Mouse (Mus musculus) neutrophil, adult 5-6 weeks (primary cell): ENCODE measurements around the gene Fbxw5. TPM values are rescaled to one million over a fixed set of nuclear protein-coding genes. Genes with fewer than 3 reads are reported as not detected.

Experiments
- ATAC-seq: fragments of 151-379, 151-347 bp; 2 replicates; pipeline ENCODE4 v1.8.0; 2017; ENCODE audit warnings: mild to moderate bottlenecking, moderate TSS enrichment; ENCODE audit not compliant: insufficient number of reproducible peaks, poor library complexity, low FRiP score, severe bottlenecking; ENCODE audit errors: extremely low read depth
- total RNA-seq: library from RNA; stranded (forward); fragments of 200-1000 nt; gene quantifications from 2 replicates; pipeline ENCODE4 v1.2.3, GENCODE M21; 2017

Fbxw5 gene
- total RNA-seq, 1 experiment from 2014 or later: 37.1 TPM

GRCm38 (mm10) chr2:25502726-25503125 lies 2.2 kb downstream of the Fbxw5 start:
- no peak for ATAC-seq

DNA sequence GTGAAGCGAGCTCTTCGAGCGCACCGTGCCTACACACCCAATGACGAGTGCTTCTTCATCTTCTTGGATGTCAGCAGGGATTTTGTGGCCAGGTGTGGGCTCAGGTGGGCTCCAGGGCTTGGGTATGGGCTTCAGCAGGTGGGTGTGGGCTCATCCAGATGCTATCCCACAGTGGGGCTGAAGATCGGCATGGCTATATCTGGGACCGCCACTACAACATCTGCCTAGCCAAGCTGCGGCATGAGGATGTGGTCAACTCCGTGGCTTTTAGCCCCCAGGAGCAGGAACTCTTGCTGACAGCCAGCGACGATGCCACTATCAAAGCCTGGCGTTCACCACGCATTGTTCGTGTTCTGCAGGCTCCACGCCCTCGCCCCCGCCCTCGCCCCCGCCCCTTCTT lies 4.0 kb downstream of the Fbxw5 start:
- no peak for ATAC-seq

- no peak for ATAC-seq
Observed at GRCm38 (mm10) chr2:25505000-25505399, 4.5 kb downstream of the Fbxw5 start.

DNA sequence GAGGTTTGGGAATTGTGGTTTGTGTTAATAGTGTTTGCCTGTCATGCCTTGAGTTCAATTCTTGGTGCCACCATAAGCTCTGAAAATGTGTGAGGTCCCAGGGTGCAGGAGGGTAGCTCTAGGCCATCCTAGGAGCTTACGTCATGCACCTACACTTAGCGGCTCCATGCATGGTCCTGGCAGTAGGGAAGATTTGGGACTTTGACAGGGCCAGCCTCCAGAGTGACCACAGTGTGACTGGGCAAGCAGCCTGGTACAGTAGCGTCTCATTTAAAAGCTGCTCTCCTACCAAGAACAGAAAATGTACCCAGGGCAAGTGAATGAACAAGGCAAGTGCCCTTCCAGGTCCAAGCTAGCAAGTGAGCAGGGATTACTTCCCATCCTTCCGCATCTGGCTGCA lies 5.3 kb downstream of the Fbxw5 start:
- no peak for ATAC-seq

DNA sequence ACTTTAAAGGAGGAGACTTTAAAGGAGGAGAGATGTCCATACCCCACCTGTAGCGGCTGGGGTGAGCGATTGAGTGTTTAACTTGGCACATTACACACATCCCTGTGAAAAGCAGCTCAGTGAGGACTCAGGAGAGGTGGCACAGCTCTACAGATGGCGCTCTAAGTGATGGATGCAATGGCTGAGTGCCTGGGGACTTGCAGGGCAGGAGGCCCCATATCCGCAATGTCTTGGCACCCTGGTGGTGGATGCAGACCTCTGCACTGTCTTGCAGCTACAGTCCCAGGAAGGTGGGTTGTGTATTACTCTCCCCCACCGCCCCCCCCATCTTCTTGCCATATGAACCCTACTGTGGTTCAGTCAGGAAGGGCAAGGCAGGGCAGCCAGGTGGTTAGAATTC lies 6.4 kb downstream of the Fbxw5 start:
- ATAC-seq: no peak

GRCm38 (mm10) chr2:25509912-25510311 lies 9.4 kb downstream of the Fbxw5 start:
- ATAC-seq: 0 out of 2 replicates have a peak, but pooled peaks have one; percentile 27

- no peak for ATAC-seq
Observed at GRCm38 (mm10) chr2:25526510-25527302, 26.2 kb downstream of the Fbxw5 start.

- ATAC-seq: no peak
Observed at GRCm38 (mm10) chr2:25533707-25534106, 33.2 kb downstream of the Fbxw5 start.

DNA sequence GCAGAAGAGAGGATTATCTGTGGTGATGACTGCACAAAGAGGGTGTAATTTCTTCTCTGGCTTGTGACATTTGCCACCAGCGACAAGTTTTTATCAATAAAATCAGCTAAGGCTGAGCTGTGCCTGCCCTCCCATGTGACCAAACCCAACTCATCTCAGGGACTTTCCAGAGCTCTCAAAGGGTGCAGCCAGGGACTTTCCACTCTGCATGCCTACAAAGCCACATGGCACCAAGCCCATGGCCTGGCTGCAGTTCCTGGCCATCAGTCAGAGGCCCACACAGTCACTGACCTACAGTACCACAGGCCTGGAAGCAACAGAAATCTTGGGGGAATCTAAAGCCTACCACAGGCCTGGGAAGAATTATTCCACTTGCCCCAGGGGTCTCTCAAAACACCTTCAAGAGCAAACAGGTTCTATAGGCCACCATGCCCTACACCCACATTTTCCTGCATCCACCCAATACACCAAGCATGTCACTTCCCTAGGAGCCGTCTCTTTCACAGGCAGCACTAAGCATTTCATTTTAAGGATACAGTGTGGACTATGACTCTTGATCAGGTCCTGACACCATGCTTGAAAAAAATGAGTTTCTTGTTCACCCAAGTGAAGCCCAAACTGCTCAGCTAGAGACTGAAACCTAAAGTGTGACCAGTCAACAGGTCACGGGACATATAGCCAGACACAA lies 33.8 kb downstream of the Fbxw5 start:
- ATAC-seq: peak; percentile 93

DNA sequence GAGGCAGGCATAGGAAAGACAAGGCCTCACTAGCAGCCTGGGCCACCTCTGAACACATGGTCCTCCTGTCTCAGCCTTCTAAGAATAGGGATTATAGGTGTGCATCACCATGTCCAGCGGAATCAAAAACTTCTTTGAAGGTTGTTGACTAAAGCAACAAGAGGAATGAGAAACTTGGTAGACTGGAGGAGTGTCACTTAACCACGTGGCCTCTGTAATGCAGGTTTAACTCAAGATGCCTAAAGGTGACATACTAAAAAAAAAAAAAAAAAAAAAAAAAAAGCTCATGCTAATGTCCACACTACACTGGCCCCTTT lies 34.3 kb downstream of the Fbxw5 start:
- no peak for ATAC-seq

GRCm38 (mm10) chr2:25536531-25536930 lies 36.0 kb downstream of the Fbxw5 start:
- no peak for ATAC-seq

GRCm38 (mm10) chr2:25540541-25540948 lies 40.0 kb downstream of the Fbxw5 start:
- ATAC-seq: no peak

- ATAC-seq: no peak
Observed at GRCm38 (mm10) chr2:25541644-25542367, 41.3 kb downstream of the Fbxw5 start.

- no peak for ATAC-seq
Observed at GRCm38 (mm10) chr2:25545996-25546810, 45.7 kb downstream of the Fbxw5 start.

DNA sequence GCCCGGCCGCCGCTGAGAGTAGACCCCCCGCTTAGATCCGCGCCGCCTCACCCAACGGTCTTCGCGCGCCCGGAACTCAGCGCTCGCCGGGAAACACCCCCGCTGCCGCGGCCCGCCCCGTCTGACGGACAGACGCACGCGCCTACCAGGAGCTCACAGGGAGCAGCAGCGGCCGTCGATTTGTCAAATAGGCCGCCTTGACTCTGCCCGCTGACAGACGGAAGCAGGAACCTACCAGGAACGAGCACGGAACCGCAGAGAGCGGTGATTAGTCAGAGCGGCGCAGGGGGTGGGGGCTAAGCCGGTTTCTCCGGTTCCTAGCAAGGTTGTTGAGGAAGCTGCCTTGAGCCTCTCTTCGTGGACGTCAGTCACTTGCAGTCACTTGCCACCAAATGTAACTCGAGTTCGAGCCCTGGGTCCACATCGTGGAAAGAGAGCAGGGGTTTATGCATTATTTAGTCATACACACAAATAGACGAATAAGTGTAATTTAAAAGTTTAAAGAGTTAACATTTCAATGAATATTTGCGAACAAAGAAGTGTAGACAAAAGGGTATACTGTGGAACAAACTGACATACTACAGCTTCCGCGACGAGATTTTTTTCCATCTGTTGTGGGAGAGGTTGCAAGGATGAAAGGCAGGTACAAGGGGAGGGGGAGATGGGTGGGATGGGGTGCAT lies 46.4 kb downstream of the Fbxw5 start, which contains the start of gene Traf2:
TSS of gene Traf2 (minus strand) at position 130 of the 681 bp plus-strand sequence.
- peak; percentile 97 for ATAC-seq

DNA sequence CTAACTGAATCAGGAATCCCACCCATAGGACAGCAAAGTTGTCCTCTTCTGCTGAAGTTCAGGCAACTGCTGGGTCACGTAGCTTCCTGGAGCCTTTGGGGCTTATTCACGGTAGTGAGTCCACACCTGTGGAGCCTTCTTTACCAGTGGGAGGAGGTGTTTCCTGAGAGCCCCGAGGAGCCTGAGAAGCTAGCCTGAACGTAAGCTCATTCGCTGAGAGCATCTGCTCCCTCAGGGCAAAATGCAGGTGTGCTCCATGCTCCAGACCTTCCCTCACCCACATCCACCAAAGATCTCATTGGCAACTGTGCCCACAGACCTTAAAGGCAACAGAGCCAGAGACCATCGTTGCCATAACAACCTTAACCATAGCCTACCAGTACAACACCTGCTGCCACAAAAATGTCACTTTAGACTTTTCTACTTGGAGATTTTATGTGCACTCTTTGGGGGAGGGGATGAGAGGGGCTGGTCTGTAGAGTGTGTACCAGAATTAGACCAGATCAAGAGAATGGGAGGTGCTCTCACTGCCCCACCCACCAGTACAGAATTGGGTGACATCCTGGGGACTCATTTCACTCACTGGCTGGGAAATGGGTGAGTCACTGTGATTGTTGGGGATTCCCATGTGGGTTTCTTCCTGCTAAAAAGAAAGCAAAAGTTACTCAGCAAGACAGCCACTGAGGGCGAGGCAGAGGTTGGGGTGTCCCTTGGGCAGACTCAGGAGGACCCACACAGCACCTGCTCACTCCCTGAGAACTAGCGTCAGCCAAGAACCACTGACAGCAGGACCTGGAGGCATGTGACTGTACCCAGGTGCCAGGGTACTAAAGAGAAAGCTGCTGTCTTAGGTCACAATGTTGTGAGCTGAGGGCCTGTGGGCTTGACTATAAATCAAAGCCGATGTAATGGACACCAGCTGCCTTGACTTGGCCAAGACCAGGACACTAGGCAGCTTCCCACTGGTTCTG lies 48.8 kb downstream of the Fbxw5 start:
- ATAC-seq: peak; percentile 5; the same call in 1 of the 2 replicates

DNA sequence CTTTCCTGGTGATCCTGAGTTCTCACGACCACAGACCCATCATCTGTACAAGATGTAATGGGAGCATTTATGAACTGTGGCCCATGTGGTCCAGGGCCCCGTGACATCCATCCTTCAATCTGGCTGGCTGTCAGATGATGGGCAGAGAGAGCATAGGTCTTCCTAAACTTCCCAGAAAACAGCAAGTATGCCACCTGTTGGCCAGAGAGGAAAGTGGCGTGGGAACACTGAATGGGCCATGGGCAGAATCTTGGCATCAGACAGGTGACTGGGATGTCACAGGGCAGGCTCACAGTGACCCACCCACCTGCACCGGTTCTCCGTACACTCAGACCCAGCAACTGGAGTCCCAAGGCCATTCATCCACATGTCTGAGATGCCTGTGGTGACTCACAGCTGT lies 50.6 kb downstream of the Fbxw5 start:
- no peak for ATAC-seq
